Mouse (Mus musculus) kidney, postnatal 0 days (tissue): ENCODE results near the gene Vegfb. TPM values are rescaled to one million over a fixed set of nuclear protein-coding genes. Genes with fewer than 3 reads are reported as not detected.

Experiments
- ATAC-seq: fragments of 200-750 bp; cut with Nextera tagmentation; replicated peaks from 2 replicates; pipeline ENCODE4 v1.8.0; 2017; ENCODE audit warnings: low read depth, moderate number of reproducible peaks, moderate TSS enrichment, moderate library complexity; ENCODE audit not compliant: low FRiP score
- DNase-seq: peaks from one replicate; pipeline ENCODE4 v3.0.0-alpha.2; 2016; ENCODE audit warnings: low spot score
- H3K27ac ChIP-seq: fragments of 300-500 bp; sonication (generic); 2 replicates; pipeline ENCODE4 v1.5.1; 2014; ENCODE audit warnings: mild to moderate bottlenecking
- H3K27me3 ChIP-seq: fragments of 300-500 bp; sonication (generic); 2 replicates; pipeline ENCODE4 v1.6.1; 2014; ENCODE audit warnings: low read length, mixed read lengths; ENCODE audit not compliant: insufficient read depth
- H3K36me3 ChIP-seq: fragments of 300-500 bp; sonication (generic); 2 replicates; pipeline ENCODE4 v1.6.1; 2014; ENCODE audit warnings: low read length, mixed read lengths; ENCODE audit not compliant: insufficient read depth
- H3K4me1 ChIP-seq: fragments of 300-500 bp; sonication (generic); replicated peaks from 2 replicates; pipeline ENCODE4 v1.6.1; 2014; ENCODE audit warnings: antibody characterized with exemption, low read length, mixed read lengths; ENCODE audit not compliant: insufficient read depth
- H3K4me2 ChIP-seq: fragments of 300-500 bp; sonication (generic); 2 replicates; pipeline ENCODE4 v1.6.1; 2014; ENCODE audit warnings: mild to moderate bottlenecking, low read length, moderate library complexity, mixed read lengths
- H3K4me3 ChIP-seq: fragments of 300-500 bp; sonication (generic); replicated peaks from 2 replicates; pipeline ENCODE4 v1.5.1; 2014; ENCODE audit warnings: low read depth, low read length
- H3K9ac ChIP-seq: fragments of 300-500 bp; sonication (generic); 2 replicates; pipeline ENCODE4 v1.6.1; 2014; ENCODE audit warnings: low read depth, low read length
- H3K9me3 ChIP-seq: fragments of 300-500 bp; sonication (generic); replicated peaks from 2 replicates; pipeline ENCODE4 v1.6.1; 2016; ENCODE audit warnings: low read length, inconsistent platforms, mixed read lengths
- CTCF ChIP-seq: IDR thresholded peaks from 2 replicates; pipeline ENCODE4 v1.5.1; 2016; ENCODE audit warnings: antibody characterized with exemption, low read depth, mild to moderate bottlenecking, moderate library complexity
- WGBS: fragments of 180-500 bp; shearing (Covaris S2); extraction: QIAGEN DNeasy Blood & Tissue Kit; methylation state at CpG from one replicate; pipeline ENCODE4 v1.1.7; 2014; 5-methylcytosine and 5-hydroxymethylcytosine counted together
- polyA plus RNA-seq: library from polyadenylated mRNA; unstranded; fragments of >200 nt; fragmentation: Nextera tagmentation; extraction: Ambion mirVana; gene quantifications from 2 replicates; pipeline ENCODE4 v1.2.1, GENCODE M21; 2015

The Vegfb gene
- polyA plus RNA-seq, 1 experiment from 2014 or later = 56.6 TPM

- WGBS = 71% methylated on average over 12 of the region's 12 CpGs
- H3K4me1 ChIP-seq = no peaks in the 10 kb centered on the region
- no peak overlapping the region for H3K4me2 ChIP-seq
- H3K27ac ChIP-seq = no peak overlapping the region
- DNase-seq = no peak
- H3K36me3 ChIP-seq = peaks cover 30% of the 10 kb centered on the region
- no peak for ATAC-seq
- no peaks in the 10 kb centered on the region for H3K9me3 ChIP-seq
- H3K27me3 ChIP-seq = no peaks in the 10 kb centered on the region
- no peak overlapping the region for H3K9ac ChIP-seq
- no peak for TF ChIP-seq CTCF
- no peak overlapping the region for H3K4me3 ChIP-seq
These were observed 30.3 kb upstream of the Vegfb start for GRCm38 (mm10) chr19:7017541-7018457.

GRCm38 (mm10) chr19:7014481-7015135 lies 27.2 kb upstream of the Vegfb start:
- H3K9me3 ChIP-seq = no peaks in the 10 kb centered on the region
- H3K4me2 ChIP-seq = no peak overlapping the region
- H3K4me1 ChIP-seq = no peaks in the 10 kb centered on the region
- 87% methylated on average over 20 of the region's 20 CpGs for whole genome bisulfite sequencing
- H3K4me3 ChIP-seq = no peak overlapping the region
- no peak overlapping the region for H3K9ac ChIP-seq
- ATAC-seq = no peak
- no peak for DNase-seq
- 0 out of 2 replicates have a peak, but pooled peaks cover 2% of the 10 kb centered on the region for H3K36me3 ChIP-seq
- no peak for TF ChIP-seq CTCF
- no peaks in the 10 kb centered on the region for H3K27me3 ChIP-seq
- H3K27ac ChIP-seq = no peak overlapping the region

GRCm38 (mm10) chr19:7013984-7014383 lies 26.5 kb upstream of the Vegfb start:
- WGBS = 83% methylated on average over 9 of the region's 9 CpGs
- H3K4me1 ChIP-seq = no peaks in the 10 kb centered on the region
- H3K4me2 ChIP-seq = no peak overlapping the region
- no peak overlapping the region for H3K4me3 ChIP-seq
- no peak overlapping the region for H3K9ac ChIP-seq
- H3K27me3 ChIP-seq = no peaks in the 10 kb centered on the region
- H3K36me3 ChIP-seq = no peaks in the 10 kb centered on the region
- DNase-seq (no peak), ATAC-seq (no peak)
- no peak overlapping the region for H3K27ac ChIP-seq
- TF ChIP-seq CTCF = no peak
- H3K9me3 ChIP-seq = no peaks in the 10 kb centered on the region

- WGBS = 63% methylated on average over 4 of the region's 4 CpGs
These were observed 25.0 kb upstream of the Vegfb start for GRCm38 (mm10) chr19:7012426-7012825.

GRCm38 (mm10) chr19:7006892-7007593 lies 19.6 kb upstream of the Vegfb start:
- no peaks in the 10 kb centered on the region for H3K9me3 ChIP-seq
- no peak for TF ChIP-seq CTCF
- no peak for DNase-seq
- ATAC-seq = no peak
- H3K27me3 ChIP-seq = no peaks in the 10 kb centered on the region
- H3K4me2 ChIP-seq = no peak overlapping the region
- H3K9ac ChIP-seq = no peak overlapping the region
- H3K4me3 ChIP-seq = no peak overlapping the region
- H3K36me3 ChIP-seq = no peaks in the 10 kb centered on the region
- 68% methylated on average over 9 of the region's 9 CpGs for WGBS
- no peaks in the 10 kb centered on the region for H3K4me1 ChIP-seq
- 0 out of 2 replicates have a peak overlapping the region, but pooled peaks have one; percentile 5 for H3K27ac ChIP-seq

More at GRCm38 (mm10) chr19:7012426-7012825, 25.0 kb upstream of the Vegfb start:
- Histone ChIP-seq H3K4me2 (no peak overlapping the region), H3K9me3 (no peaks in the 10 kb centered on the region), H3K27me3 (no peaks in the 10 kb centered on the region), H3K36me3 (no peaks in the 10 kb centered on the region), H3K27ac (no peak overlapping the region), H3K4me3 (no peak overlapping the region), H3K9ac (no peak overlapping the region), H3K4me1 (no peaks in the 10 kb centered on the region)
- no peak for ATAC-seq
- TF ChIP-seq CTCF = no peak
- no peak for DNase-seq

GRCm38 (mm10) chr19:6999360-7000063 lies 12.1 kb upstream of the Vegfb start:
- Histone ChIP-seq H3K4me1 (peaks cover 19% of the 10 kb centered on the region), H3K4me2 (no peak overlapping the region), H3K27ac (no peak overlapping the region), H3K9ac (no peak overlapping the region), H3K36me3 (peaks cover 11% of the 10 kb centered on the region; the same call in 1 of the 2 replicates), H3K4me3 (no peak overlapping the region), H3K9me3 (no peaks in the 10 kb centered on the region), H3K27me3 (no peaks in the 10 kb centered on the region)
- DNase-seq = no peak
- TF ChIP-seq CTCF = no peak
- no peak for ATAC-seq
- 95% methylated on average over 19 of the region's 19 CpGs for WGBS
